Mouse (Mus musculus) spleen, adult 2 months (tissue): ENCODE measurements around the gene Fads1.

Source experiments
- CTCF ChIP-seq: fragments of 200-500 bp; IDR thresholded peaks from 2 replicates; pipeline ENCODE4 v1.5.1; 2011; ENCODE audit warnings: mild to moderate bottlenecking, inconsistent platforms; ENCODE audit not compliant: insufficient read depth, insufficient read length, insufficient replicate concordance; ENCODE audit errors: extremely low read depth
- POLR2A ChIP-seq: fragments of 200-500 bp; IDR thresholded peaks from 2 replicates; pipeline ENCODE4 v1.6.1; 2011; ENCODE audit warnings: low read depth, low read length, inconsistent platforms

- TF ChIP-seq CTCF = no peak
- no peak for TF ChIP-seq POLR2A
Measured at GRCm38 (mm10) chr19:10171846-10172245, 10.8 kb upstream of the Fads1 start.
